Mouse (Mus musculus) liver, embryonic 14 days (tissue): Measurements from ENCODE around the gene Kdm4b. TPM values are rescaled to one million over a fixed set of nuclear protein-coding genes. Genes with fewer than 3 reads are reported as not detected.

Experiments used
- polyA plus RNA-seq: library from polyadenylated mRNA; depleted of rRNA; stranded (reverse); fragments of >200 nt; gene quantifications from 2 replicates; pipeline ENCODE4 v1.2.3, GENCODE M21; 2012; rRNA removed

Kdm4b gene
- 3.6 and 4.1 TPM in 2 replicates for polyA plus RNA-seq

GRCm38 (mm10) chr17:56325450-56326152 lies at the start of gene Kdm4b:
Gene Kdm4b (plus strand): TSS chr17:56326062.

GRCm38 (mm10) chr17:56276643-56277566 lies 49.0 kb upstream of the Kdm4b start, which contains the start of gene Ticam1:
Gene Ticam1 (minus strand): TSS chr17:56276786.

DNA sequence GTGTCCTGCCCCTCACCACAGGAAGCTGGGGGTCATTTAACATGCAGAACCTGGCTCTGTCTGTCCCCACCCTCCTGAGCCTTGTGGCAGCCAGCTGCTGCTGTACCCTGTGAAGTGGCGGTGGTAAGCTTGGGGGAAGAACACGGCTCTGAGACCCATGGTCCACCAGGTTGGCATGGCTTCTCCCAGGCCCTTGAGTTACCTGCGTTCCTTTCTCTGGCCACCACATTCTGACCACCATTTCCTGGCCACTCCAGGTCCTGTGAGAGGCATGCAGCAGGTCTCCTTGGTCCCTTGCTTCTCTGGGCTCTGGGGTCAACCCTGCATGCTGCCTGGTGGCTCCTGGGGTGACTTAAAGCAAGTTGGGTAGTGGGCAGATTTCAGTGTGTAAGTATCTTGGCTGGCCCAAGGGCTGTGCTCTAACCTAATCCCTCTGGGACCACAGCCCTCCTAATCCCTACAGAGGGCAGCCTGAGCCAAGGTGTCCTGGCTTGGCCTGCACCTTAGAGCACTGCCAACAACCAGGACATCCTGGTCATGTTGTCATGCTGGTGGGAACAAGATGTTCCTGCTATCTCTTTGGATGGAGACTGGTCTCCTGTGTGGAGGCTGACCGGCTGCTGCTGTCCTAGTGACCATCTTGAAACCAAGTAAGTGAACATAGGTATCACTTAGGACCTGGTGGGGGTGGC lies 33.2 kb upstream of the Kdm4b start, which contains the start of gene Plin3:
TSS of gene Plin3 (minus strand) at position 343 of the 692 bp plus-strand sequence.

GRCm38 (mm10) chr17:56300186-56300585 lies 25.7 kb upstream of the Kdm4b start, which contains the start of gene Arrdc5:
Gene Arrdc5 (minus strand): TSS chr17:56300286.

GRCm38 (mm10) chr17:56303160-56303846 lies 22.6 kb upstream of the Kdm4b start, which contains the start of gene Uhrf1:
Gene Uhrf1 (plus strand): TSS chr17:56303321.

Other genes with a start within 250 kb of the Kdm4b start
- 30.2 and 32.2 TPM in 2 replicates for gene Hdgfl2, start 246.4 kb upstream of the Kdm4b start, polyA plus RNA-seq
- 0.02 TPM in 2 replicates for gene Plin4, start 216.3 kb upstream of the Kdm4b start, polyA plus RNA-seq
- gene Plin5, start 208.5 kb upstream of the Kdm4b start, polyA plus RNA-seq: 0.15 and 0.16 TPM in 2 replicates
- gene Lrg1, start 204.1 kb upstream of the Kdm4b start, polyA plus RNA-seq: 0.17 and 0.18 TPM in 2 replicates
- 0.93 and 0.95 TPM in 2 replicates for gene Sema6b, start 185.7 kb upstream of the Kdm4b start, polyA plus RNA-seq
- 1.4 and 1.7 TPM in 2 replicates for gene Tnfaip8l1, start 163.6 kb upstream of the Kdm4b start, polyA plus RNA-seq
- 38.1 and 40.3 TPM in 2 replicates for gene Mydgf, start 142.1 kb upstream of the Kdm4b start, polyA plus RNA-seq
- gene Dpp9, start 107.2 kb upstream of the Kdm4b start, polyA plus RNA-seq: 12.9 and 15.0 TPM in 2 replicates
- gene Fem1a, start 69.3 kb upstream of the Kdm4b start, polyA plus RNA-seq: 4.8 and 5.7 TPM in 2 replicates
- 4.4 and 4.8 TPM in 2 replicates for gene Ticam1, start 49.3 kb upstream of the Kdm4b start, polyA plus RNA-seq
- 7.2 and 8.9 TPM in 2 replicates for gene Plin3, start 33.2 kb upstream of the Kdm4b start, polyA plus RNA-seq
- gene Arrdc5, start 25.8 kb upstream of the Kdm4b start, polyA plus RNA-seq: not detected in 2 replicates
- 82.5 and 93.9 TPM in 2 replicates for gene Uhrf1, start 22.7 kb upstream of the Kdm4b start, polyA plus RNA-seq
- gene Ptprs, start 150.4 kb downstream of the Kdm4b start, polyA plus RNA-seq: 14.6 and 17.6 TPM in 2 replicates
- gene Znrf4, start 186.4 kb downstream of the Kdm4b start, polyA plus RNA-seq: not detected in 2 replicates
- gene Gm20219, start 228.3 kb downstream of the Kdm4b start, polyA plus RNA-seq: 0.24 and 0.25 TPM in 2 replicates